Mouse (Mus musculus): ENCODE data around the gene Gosr1.
"Not testable (repeated sequence)": the region's sequence is repeated elsewhere in the genome, so short reads cannot be mapped to it uniquely, and the experiment has no call there.

Gosr1 gene

GRCm38 (mm10) chr11:76763053-76763740 is at the start of gene Gosr1:
Gene Gosr1, minus strand, starts transcription at chr11:76763579.
- DNase-seq (ENCODE audit: low spot score in 2 of 2): peak; percentile 89 to 94

GRCm38 (mm10) chr11:76810706-76811495 is 47.5 kb upstream of the Gosr1 start:
- DNase-seq (ENCODE audit: low spot score in 2 of 2): no peak

- no peak for DNase-seq (ENCODE audit: low spot score in 2 of 2)
Observed at GRCm38 (mm10) chr11:76809450-76809849, 46.1 kb upstream of the Gosr1 start.

GRCm38 (mm10) chr11:76808550-76808949 is 45.2 kb upstream of the Gosr1 start:
- no peak for DNase-seq (ENCODE audit: low spot score in 2 of 2)

GRCm38 (mm10) chr11:76807007-76807679 is 43.8 kb upstream of the Gosr1 start:
- no peak for DNase-seq (ENCODE audit: low spot score in 2 of 2)

- DNase-seq (ENCODE audit: low spot score in 2 of 2): no peak
Observed at GRCm38 (mm10) chr11:76806026-76806425, 42.6 kb upstream of the Gosr1 start.

- DNase-seq (ENCODE audit: low spot score in 2 of 2): not testable (repeated sequence)
Observed at GRCm38 (mm10) chr11:76805072-76805471, 41.7 kb upstream of the Gosr1 start.

GRCm38 (mm10) chr11:76803266-76803665 is 39.9 kb upstream of the Gosr1 start:
- DNase-seq (ENCODE audit: low spot score in 2 of 2): no peak

- no peak for DNase-seq (ENCODE audit: low spot score in 2 of 2)
Observed at GRCm38 (mm10) chr11:76797236-76797635, 33.9 kb upstream of the Gosr1 start.

- DNase-seq (ENCODE audit: low spot score in 2 of 2): no peak
Observed at GRCm38 (mm10) chr11:76795326-76795725, 31.9 kb upstream of the Gosr1 start.

GRCm38 (mm10) chr11:76791331-76791730 is 28.0 kb upstream of the Gosr1 start:
- no peak for DNase-seq (ENCODE audit: low spot score in 2 of 2)

GRCm38 (mm10) chr11:76789252-76789651 is 25.9 kb upstream of the Gosr1 start:
- DNase-seq (ENCODE audit: low spot score in 2 of 2): peak in 1 of 2 experiments; percentile 15

GRCm38 (mm10) chr11:76775533-76775932 is 12.2 kb upstream of the Gosr1 start:
- no peak for DNase-seq (ENCODE audit: low spot score in 2 of 2)

- no peak for DNase-seq (ENCODE audit: low spot score in 2 of 2)
Observed at GRCm38 (mm10) chr11:76773811-76774210, 10.4 kb upstream of the Gosr1 start.

- no peak for DNase-seq (ENCODE audit: low spot score in 2 of 2)
Observed at GRCm38 (mm10) chr11:76770566-76770965, 7.2 kb upstream of the Gosr1 start.

GRCm38 (mm10) chr11:76763741-76764122 is 353 bp upstream of the Gosr1 start:
- no peak for DNase-seq (ENCODE audit: low spot score in 2 of 2)

GRCm38 (mm10) chr11:76752276-76752675 is 11.1 kb downstream of the Gosr1 start:
- DNase-seq (ENCODE audit: low spot score in 2 of 2): no peak

- no peak for DNase-seq (ENCODE audit: low spot score in 2 of 2)
Observed at GRCm38 (mm10) chr11:76748819-76749218, 14.6 kb downstream of the Gosr1 start.

- no peak for DNase-seq (ENCODE audit: low spot score in 2 of 2)
Observed at GRCm38 (mm10) chr11:76745921-76746320, 17.5 kb downstream of the Gosr1 start.

GRCm38 (mm10) chr11:76744550-76744949 is 18.8 kb downstream of the Gosr1 start:
- no peak for DNase-seq (ENCODE audit: low spot score in 2 of 2)

- no peak for DNase-seq (ENCODE audit: low spot score in 2 of 2)
Observed at GRCm38 (mm10) chr11:76742511-76742910, 20.9 kb downstream of the Gosr1 start.

- no peak for DNase-seq (ENCODE audit: low spot score in 2 of 2)
Observed at GRCm38 (mm10) chr11:76739125-76739524, 24.3 kb downstream of the Gosr1 start.
